Mouse (Mus musculus) cerebellum, adult 2 months (tissue): ENCODE measurements around the gene Gm49416. TPM values are rescaled to one million over a fixed set of nuclear protein-coding genes. Genes with fewer than 3 reads are reported as not detected.

Experiments
- DNase-seq, 2 experiments: peaks; one replicate each; pipeline ENCODE4 v3.0.0; 2021
- H3K27ac ChIP-seq: fragments of 200-500 bp; 2 replicates; pipeline ENCODE4 v1.5.1; 2012; ENCODE audit warnings: low read length, control low read depth, inconsistent platforms; ENCODE audit not compliant: insufficient read depth
- H3K27me3 ChIP-seq: fragments of 200-500 bp; 2 replicates; pipeline ENCODE4 v1.6.1; 2012; ENCODE audit warnings: inconsistent platforms, mild to moderate bottlenecking, low read length, moderate library complexity; ENCODE audit not compliant: control insufficient read depth, insufficient read depth
- H3K4me1 ChIP-seq: fragments of 200-500 bp; 2 replicates; pipeline ENCODE4 v1.6.1; 2011; ENCODE audit warnings: low read length; ENCODE audit not compliant: control insufficient read depth, insufficient read depth
- H3K4me3 ChIP-seq: fragments of 200-500 bp; replicated peaks from 2 replicates; pipeline ENCODE3; 2011; ENCODE audit warnings: mild to moderate bottlenecking, low read depth, low read length, control low read depth; ENCODE audit not compliant: insufficient read depth
- CTCF ChIP-seq: fragments of 200-500 bp; IDR thresholded peaks from 2 replicates; pipeline ENCODE4 v1.5.1; 2011; ENCODE audit warnings: low read depth, mild to moderate bottlenecking, control low read depth, low read length, moderate library complexity, borderline replicate concordance; ENCODE audit not compliant: insufficient read depth
- POLR2A ChIP-seq: fragments of 200-500 bp; IDR thresholded peaks from 2 replicates; pipeline ENCODE4 v1.6.1; 2011; ENCODE audit warnings: low read length, control low read depth, borderline replicate concordance; ENCODE audit not compliant: insufficient read depth
- WGBS: fragments of 180-500 bp; shearing (Covaris S2); methylation state at CpG from one replicate; pipeline ENCODE4 v1.1.7; 2018; 5-methylcytosine and 5-hydroxymethylcytosine counted together
- polyA plus RNA-seq: library from polyadenylated mRNA; depleted of rRNA; stranded (reverse); fragments of >200 nt; gene quantifications from 2 replicates; pipeline ENCODE4 v1.2.3, GENCODE M21; 2012

Gene Gm49416
- polyA plus RNA-seq, 1 experiment: not detected

DNA sequence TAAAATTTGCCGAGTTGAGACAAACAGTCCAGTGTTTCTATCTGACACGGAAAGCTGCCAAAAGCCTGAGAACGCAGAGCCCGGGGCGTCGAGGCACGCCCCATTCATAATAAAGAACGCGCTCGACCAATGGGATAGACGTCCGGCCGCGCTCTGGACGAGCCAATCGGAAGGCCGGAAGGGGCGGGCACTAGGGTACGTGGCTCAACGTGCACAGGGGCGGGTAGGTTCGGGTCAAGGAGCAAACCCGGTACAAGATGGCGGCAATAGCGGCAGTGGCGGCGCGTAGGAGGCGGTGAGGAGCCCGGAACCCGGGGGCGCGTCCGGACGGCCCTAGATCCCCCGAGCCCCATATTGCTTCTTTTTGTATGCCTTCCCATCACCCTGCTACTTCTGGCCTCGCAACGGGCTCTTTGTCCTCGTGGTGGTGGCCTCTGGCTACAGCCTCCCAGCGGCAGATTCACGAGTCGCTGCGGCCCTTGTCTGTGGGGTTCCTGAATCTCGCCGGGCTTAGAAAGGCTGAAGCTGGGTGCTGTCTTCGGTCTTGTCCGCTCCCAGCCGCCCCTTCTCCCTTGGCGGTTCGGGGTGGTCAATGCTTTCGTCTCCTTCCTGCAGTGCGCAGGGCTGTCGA lies 9.3 kb downstream of the Gm49416 start, which contains the start of gene Ganab:
TSS of gene Ganab (plus strand) at position 207 of the 631 bp plus-strand sequence.
- Histone ChIP-seq H3K4me3 (peak within 1 kb of the TSS; percentile 97), H3K4me1 (peaks cover 4% of the 10 kb centered on the region; the same call in 1 of the 2 replicates), H3K27me3 (no peaks in the 10 kb centered on the region), H3K27ac (peak within 1 kb of the TSS; percentile 93)
- peak; percentile 13; the same call in 1 of the 2 replicates for TF ChIP-seq CTCF
- TF ChIP-seq POLR2A: peak; percentile 79
- WGBS: under 1% methylated on average over 53 of the region's 53 CpGs
- peak; percentile 94 to 97 for DNase-seq

DNA sequence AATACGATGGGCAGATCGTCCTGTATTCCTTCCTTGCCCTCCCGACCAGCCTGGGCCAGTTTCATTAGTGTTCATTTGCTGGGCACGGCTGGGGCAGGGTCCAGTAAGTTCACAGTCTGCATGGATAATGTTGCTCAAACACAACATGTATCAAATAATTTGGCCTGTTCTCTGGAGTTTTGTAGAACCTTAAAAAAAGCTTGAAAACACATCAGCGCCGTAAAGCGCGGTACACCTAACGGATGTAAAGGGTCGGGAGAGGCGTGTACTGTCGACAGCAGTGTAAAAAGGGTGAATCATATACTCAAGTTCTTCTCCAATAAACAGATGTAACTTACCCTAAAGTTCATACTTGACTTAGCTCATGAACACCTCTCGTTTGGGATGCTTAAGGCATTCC lies 9.8 kb downstream of the Gm49416 start:
- H3K27ac ChIP-seq: peak overlapping the region; percentile 93
- TF ChIP-seq CTCF (no peak), POLR2A (no peak)
- DNase-seq: no peak
- H3K4me1 ChIP-seq: peaks cover 4% of the 10 kb centered on the region; the same call in 1 of the 2 replicates
- 7% methylated on average over 13 of the region's 13 CpGs for WGBS
- peak overlapping the region; percentile 97 for H3K4me3 ChIP-seq
- no peaks in the 10 kb centered on the region for H3K27me3 ChIP-seq

DNA sequence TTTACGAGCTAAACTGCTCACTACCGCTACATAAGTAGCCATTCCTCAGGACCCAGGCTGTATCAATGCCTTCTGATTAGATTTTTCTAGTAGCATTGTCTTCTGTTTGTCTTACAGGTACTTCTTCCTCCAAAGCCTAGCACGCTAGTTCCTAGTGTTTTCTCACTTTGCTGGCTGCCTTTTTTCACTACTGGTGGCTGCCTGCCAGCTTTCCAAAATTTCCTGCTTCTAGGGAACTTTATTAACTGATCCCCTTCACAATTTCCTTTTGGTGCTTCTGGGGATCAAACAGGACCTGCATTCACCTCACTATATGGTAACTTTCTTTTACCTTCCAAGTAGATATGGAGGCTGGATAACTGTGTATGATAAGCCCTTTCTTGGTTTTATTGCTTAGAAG lies 10.4 kb downstream of the Gm49416 start:
- no peak for TF ChIP-seq POLR2A
- TF ChIP-seq CTCF: no peak
- Histone ChIP-seq H3K27ac (no peak overlapping the region), H3K4me1 (peaks cover 4% of the 10 kb centered on the region; the same call in 1 of the 2 replicates), H3K4me3 (no peak overlapping the region), H3K27me3 (no peaks in the 10 kb centered on the region)
- no peak for DNase-seq
- 41% methylated on average over 3 of the region's 3 CpGs for WGBS

DNA sequence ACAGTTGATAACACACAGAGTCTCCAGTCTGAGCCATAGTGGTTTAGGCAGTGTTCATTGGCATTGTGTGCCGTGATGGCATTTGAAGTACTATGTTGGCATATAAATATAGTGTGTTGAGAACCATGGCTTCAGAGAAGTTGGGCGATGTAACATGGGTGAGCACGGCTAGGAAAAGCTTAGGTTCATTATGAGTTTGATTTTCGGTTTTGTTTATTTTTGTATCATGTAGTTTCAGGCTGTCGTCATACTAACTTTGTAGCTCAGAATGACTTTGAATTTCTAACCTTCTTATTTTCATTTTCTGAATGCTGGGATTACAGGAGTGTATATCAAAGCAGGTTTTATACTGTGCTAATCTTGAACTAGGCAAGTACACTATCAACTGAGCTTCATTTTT lies 14.7 kb downstream of the Gm49416 start:
- Histone ChIP-seq H3K4me1 (no peaks in the 10 kb centered on the region), H3K4me3 (no peak overlapping the region), H3K27me3 (no peaks in the 10 kb centered on the region), H3K27ac (no peak overlapping the region)
- DNase-seq: no peak
- WGBS: 95% methylated on average over 5 of the region's 5 CpGs
- TF ChIP-seq CTCF: no peak
- TF ChIP-seq POLR2A: no peak

DNA sequence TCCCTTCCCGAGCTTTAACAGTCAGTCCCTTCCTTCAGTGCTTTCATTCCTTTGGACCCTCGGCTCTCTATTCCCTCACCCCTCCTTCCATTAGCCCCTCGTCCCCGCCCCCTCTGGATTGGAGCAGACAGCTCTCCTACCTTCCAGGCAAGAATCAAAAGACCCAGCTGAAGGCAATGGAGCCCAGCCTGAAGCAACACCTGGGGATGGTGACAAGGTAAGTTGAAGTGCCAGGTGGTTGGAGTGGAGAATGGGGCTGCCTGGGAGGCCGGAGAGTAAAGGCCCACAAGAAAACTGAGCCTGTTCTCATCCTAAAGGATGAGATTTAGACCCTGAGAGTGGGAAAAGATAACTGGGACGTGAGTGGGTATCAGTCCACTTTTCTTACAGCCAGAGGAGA lies 19.8 kb downstream of the Gm49416 start:
- no peaks in the 10 kb centered on the region for H3K4me1 ChIP-seq
- no peak overlapping the region for H3K27ac ChIP-seq
- H3K4me3 ChIP-seq: no peak overlapping the region
- WGBS: 92% methylated on average over 6 of the region's 6 CpGs
- no peak for DNase-seq
- H3K27me3 ChIP-seq: no peaks in the 10 kb centered on the region
- TF ChIP-seq POLR2A (no peak), CTCF (no peak)

DNA sequence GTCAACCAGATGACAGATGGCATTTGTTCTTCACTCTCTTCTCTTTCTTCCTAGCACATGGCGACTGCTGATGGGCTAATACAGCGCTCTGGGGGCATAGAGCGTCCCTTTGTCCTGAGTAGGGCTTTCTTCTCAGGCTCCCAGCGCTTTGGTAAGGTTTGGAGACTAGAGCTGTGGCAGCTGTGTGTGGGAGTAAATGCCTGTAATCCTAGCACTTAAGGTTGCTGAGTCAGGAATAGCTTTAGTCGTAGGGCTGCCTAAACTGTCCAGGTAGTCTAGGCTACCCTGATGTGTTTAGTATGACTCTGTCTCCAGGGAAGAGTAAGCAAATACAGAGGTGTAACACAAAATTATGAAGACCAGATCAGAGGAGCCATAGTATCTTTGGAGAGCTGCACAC lies 23.1 kb downstream of the Gm49416 start:
- TF ChIP-seq POLR2A (no peak), CTCF (no peak)
- no peak for DNase-seq
- H3K27ac ChIP-seq: no peak overlapping the region
- no peaks in the 10 kb centered on the region for H3K27me3 ChIP-seq
- H3K4me3 ChIP-seq: no peak overlapping the region
- no peaks in the 10 kb centered on the region for H3K4me1 ChIP-seq
- 85% methylated on average over 5 of the region's 5 CpGs for WGBS

DNA sequence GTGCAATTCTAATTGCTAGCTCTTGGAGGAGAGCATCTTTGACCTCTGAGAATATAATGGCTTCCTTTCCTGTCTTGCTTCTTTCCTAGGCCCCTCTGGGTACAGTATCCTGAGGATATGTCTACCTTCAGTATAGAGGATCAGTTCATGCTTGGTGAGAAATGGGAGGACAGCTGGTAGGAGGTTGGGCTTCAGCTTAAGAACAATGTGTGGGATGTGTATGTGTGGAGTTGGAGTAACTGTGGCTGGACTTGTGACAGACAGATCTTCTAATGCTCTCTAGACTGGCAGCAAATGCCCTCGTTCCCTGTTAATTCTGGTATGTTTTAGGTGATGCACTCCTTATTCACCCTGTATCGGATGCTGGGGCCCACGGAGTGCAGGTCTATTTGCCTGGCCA lies 25.5 kb downstream of the Gm49416 start:
- TF ChIP-seq POLR2A (no peak), CTCF (no peak)
- no peaks in the 10 kb centered on the region for H3K27me3 ChIP-seq
- DNase-seq: no peak
- H3K4me3 ChIP-seq: no peak overlapping the region
- H3K27ac ChIP-seq: no peak overlapping the region
- H3K4me1 ChIP-seq: no peaks in the 10 kb centered on the region
- 93% methylated on average over 3 of the region's 3 CpGs for WGBS

DNA sequence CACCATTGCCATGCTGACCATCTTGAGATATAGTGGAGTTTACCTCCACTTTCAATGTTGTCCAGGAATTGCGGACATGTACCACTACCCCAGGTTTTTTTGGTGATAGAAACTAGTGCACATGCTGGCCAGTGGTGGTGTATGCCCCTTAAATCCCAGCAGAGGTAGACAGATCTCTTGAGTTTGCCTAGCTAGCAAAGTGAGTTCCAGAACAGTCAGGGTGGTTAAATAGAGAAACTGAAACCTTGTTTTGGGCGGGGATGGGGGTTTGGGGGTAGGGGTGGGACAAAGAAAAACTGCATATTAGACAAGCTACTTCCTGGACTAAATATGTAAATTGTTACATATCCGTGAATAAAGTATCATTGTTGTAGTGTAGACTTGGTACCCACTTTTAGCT lies 30.3 kb downstream of the Gm49416 start:
- DNase-seq: no peak
- no peak overlapping the region for H3K27ac ChIP-seq
- no peak for TF ChIP-seq POLR2A
- 0 out of 2 replicates have a peak, but pooled peaks cover 3% of the 10 kb centered on the region for H3K4me1 ChIP-seq
- no peak overlapping the region for H3K4me3 ChIP-seq
- H3K27me3 ChIP-seq: no peaks in the 10 kb centered on the region
- WGBS: 90% methylated on average over 3 of the region's 3 CpGs

DNA sequence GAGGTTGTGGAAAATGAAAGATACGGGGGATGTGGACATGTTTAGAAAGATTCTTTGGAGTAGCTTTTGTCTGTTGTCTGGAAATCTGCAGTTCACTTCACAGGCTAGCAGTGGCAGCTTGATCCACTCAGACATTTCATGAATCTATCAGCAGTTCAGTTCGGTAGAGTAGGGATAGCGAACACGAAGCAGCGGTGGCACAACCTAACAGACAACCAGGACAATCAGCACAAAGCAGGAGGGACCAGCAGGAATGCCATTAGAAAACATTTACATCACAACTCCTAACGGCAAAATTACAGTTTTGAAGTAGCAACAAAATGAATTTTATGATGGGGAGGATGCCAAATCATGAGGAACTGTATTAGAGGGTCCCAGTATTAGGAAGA lies 31.0 kb downstream of the Gm49416 start:
- Histone ChIP-seq H3K27ac (peak overlapping the region; percentile 79), H3K27me3 (no peaks in the 10 kb centered on the region), H3K4me1 (0 out of 2 replicates have a peak, but pooled peaks cover 3% of the 10 kb centered on the region), H3K4me3 (no peak overlapping the region)
- TF ChIP-seq CTCF: no peak
- no peak for TF ChIP-seq POLR2A
- WGBS: 72% methylated on average over 6 of the region's 6 CpGs
- DNase-seq: no peak
